9 mouse cellular contexts compared by ENCODE assay signal in the genomic region with DNA sequence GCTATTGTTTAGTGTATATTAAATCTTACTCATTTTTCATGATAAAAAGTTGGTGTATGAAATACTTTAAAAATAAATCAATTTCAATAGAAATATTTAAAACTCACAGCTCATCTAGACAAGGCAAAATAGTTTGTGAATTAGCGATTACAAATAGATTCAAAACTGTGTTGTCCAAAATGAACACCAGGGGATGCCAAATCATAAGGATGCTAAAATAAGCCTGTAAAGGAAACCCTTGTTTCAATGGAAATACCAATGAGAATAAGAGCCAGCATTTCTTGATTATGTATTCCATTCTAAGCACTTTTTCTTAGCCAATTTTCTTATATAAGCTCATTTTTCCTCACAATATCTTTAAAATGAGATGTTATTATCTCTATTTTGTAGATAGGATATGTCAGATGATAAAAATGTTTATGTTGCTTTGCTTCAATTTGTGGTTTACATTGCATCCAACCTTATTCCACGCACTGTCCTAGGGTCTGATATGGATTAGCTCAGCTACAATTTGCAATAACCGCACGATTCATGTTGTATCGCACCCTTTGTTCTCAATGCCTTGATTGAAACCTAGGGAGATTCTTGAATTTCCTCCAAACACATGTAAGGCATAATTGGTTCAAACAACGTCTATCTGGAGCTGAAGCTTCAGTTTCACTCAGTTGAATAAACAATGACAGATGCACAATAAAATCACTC. TPM values are rescaled to one million over a fixed set of nuclear protein-coding genes. Genes with fewer than 3 reads are reported as not detected.
DNase-seq lines count a peak whose midpoint lies in the region; ATAC-seq and TF ChIP-seq lines count a peak whose summit lies in the region.
"Had no signal": no experiment of that assay in that cellular context is flagged by ENCODE, and none has a peak within 500 bp of the region (broad histone marks: within the 10 kb centered on the region; RNA-seq: fewer than 3 reads in every experiment).

No protein-coding gene starts in this region.

- TF ChIP-seq CTCF in MEL (IDR thresholded peaks at IDR 0.05 in 2 of 3, conservative IDR thresholded peaks at IDR 0.05 in 1 of 3; ENCODE audit: control insufficient read depth in 1 of 3, insufficient read depth in 1 of 3, low read depth in 2 of 3, low read length in 3 of 3, poor library complexity in 1 of 3, severe bottlenecking in 1 of 3), result peak in 1 of 3 experiments; percentile 22; a peak in 2 of 6 replicates

- 0 out of 2 replicates have a peak, but pooled peaks have one; percentile 47 for ATAC-seq in lung, embryonic 16.5 days (ENCODE audit: low read depth)

- no peak overlapping the region for H3K4me2 ChIP-seq in lung, embryonic 16.5 days (ENCODE audit: low read depth, low read length)
- H3K4me2 ChIP-seq: neural tube, embryonic 12.5 days had no signal

- no peaks in the 10 kb centered on the region for H3K9me3 ChIP-seq in MEL (replicated peaks; ENCODE audit: insufficient read depth, low read length)
- no peaks in the 10 kb centered on the region for H3K9me3 ChIP-seq in lung, embryonic 16.5 days (ENCODE audit: control insufficient read depth, low read length)
- H3K9me3 ChIP-seq: neural tube, embryonic 12.5 days had no signal

- no peaks in the 10 kb centered on the region for H3K79me2 ChIP-seq in MEL (ENCODE audit: control insufficient read depth, insufficient read depth, low read length, poor library complexity)

- TF ChIP-seq EP300 in MEL (IDR thresholded peaks at IDR 0.05; ENCODE audit: low read depth in 1 of 2, low read length in 2 of 2), result no peak

- peak; percentile 38 for TF ChIP-seq RAD21 in MEL (IDR thresholded peaks at IDR 0.05; ENCODE audit: low read depth, low read length)

- H3K27me3 ChIP-seq in MEL (ENCODE audit: control insufficient read depth in 1 of 2, insufficient read depth in 2 of 2, low read length in 2 of 2), result no peaks in the 10 kb centered on the region
- no peaks in the 10 kb centered on the region for H3K27me3 ChIP-seq in lung, embryonic 16.5 days (ENCODE audit: control insufficient read depth, insufficient read depth, low read depth, low read length)
- H3K27me3 ChIP-seq: neural tube, embryonic 12.5 days had no signal

- H3K4me1 ChIP-seq in MEL (ENCODE audit: control insufficient read depth in 1 of 2, insufficient read depth in 2 of 2, low read length in 2 of 2), result no peaks in the 10 kb centered on the region
- no peaks in the 10 kb centered on the region for H3K4me1 ChIP-seq in lung, embryonic 16.5 days (replicated peaks; ENCODE audit: control insufficient read depth, insufficient read depth, low read length)
- H3K4me1 ChIP-seq: neural tube, embryonic 12.5 days had no signal

- H3K27ac ChIP-seq in MEL (ENCODE audit: control insufficient read depth, low read depth, low read length), result no peak overlapping the region
- H3K27ac ChIP-seq in lung, embryonic 16.5 days (ENCODE audit: low read length), result no peak overlapping the region
- H3K27ac ChIP-seq: neural tube, embryonic 12.5 days had no signal

- TF ChIP-seq POLR2A in MEL (IDR thresholded peaks at IDR 0.05; ENCODE audit: control insufficient read depth in 1 of 2, insufficient read depth in 1 of 2, low read depth in 1 of 2, low read length in 2 of 2, poor library complexity in 1 of 2), result no peak

- H3K4me3 ChIP-seq in MEL (ENCODE audit: control insufficient read depth in 1 of 2, insufficient read depth in 1 of 2, low read depth in 2 of 2, low read length in 2 of 2), result no peak overlapping the region
- H3K4me3 ChIP-seq in lung, embryonic 16.5 days (ENCODE audit: low read length), result no peak overlapping the region
- H3K4me3 ChIP-seq: neural tube, embryonic 12.5 days had no signal

- DNase-seq in embryo, embryonic 10.5 days (ENCODE audit: low spot score), result peak; percentile 45
- DNase-seq in embryo, embryonic 9.5 days (ENCODE audit: extremely low spot score), result no peak
- DNase-seq in kidney, postnatal 36 days, result peak; percentile 8 to 9
- no peak for DNase-seq in kidney, postnatal 4 days
- DNase-seq in MEL (ENCODE audit: low read depth, low spot score), result no peak
- DNase-seq in urinary bladder, postnatal 14 days (ENCODE audit: low spot score), result no peak
- DNase-seq in layer of hippocampus, adult 9-11 months, result no peak

- no peaks in the 10 kb centered on the region for H3K36me3 ChIP-seq in MEL (ENCODE audit: control insufficient read depth in 1 of 2, insufficient read depth in 2 of 2, low read length in 2 of 2)
- H3K36me3 ChIP-seq in lung, embryonic 16.5 days (ENCODE audit: control insufficient read depth, insufficient read depth, low read length), result no peaks in the 10 kb centered on the region
- H3K36me3 ChIP-seq: neural tube, embryonic 12.5 days had no signal

- no peak overlapping the region for H3K9ac ChIP-seq in MEL (ENCODE audit: control insufficient read depth, low read depth, low read length, poor library complexity, severe bottlenecking)
- no peak overlapping the region for H3K9ac ChIP-seq in lung, embryonic 16.5 days (ENCODE audit: low read length)
- H3K9ac ChIP-seq: neural tube, embryonic 12.5 days had no signal

- WGBS in lung, embryonic 16.5 days, result 62% methylated on average over 6 of the region's 6 CpGs

TF ChIP-seq in MEL, 35 proteins besides CTCF, POLR2A, EP300 and RAD21:
- TF ChIP-seq SMC3 (IDR thresholded peaks at IDR 0.05; ENCODE audit: low read depth, low read length) (0 out of 2 replicates have a peak, but pooled peaks have one; percentile 22), E2F4 (IDR thresholded peaks at IDR 0.05; ENCODE audit: borderline replicate concordance, low read depth, low read length) (no peak), BHLHE40 (IDR thresholded peaks at IDR 0.05; ENCODE audit: borderline replicate concordance, low read depth, low read length) (no peak), CHD2 (IDR thresholded peaks at IDR 0.05; ENCODE audit: low read length) (no peak)

RNA-seq across cellular contexts. Expression of a gene that starts 20.2 kb away (rescaled TPM):
- not detected in 2 replicates for total RNA-seq in MEL (2012; rRNA removed)
- not detected for polyA plus RNA-seq in MEL (2012; ENCODE audit: insufficient read depth in 1 of 2, insufficient read length in 2 of 2, low read depth in 1 of 2, low replicate concordance in 2 of 2, missing spikeins in 1 of 2)
- 17.7 and 19.3 TPM in 2 replicates for polyA plus RNA-seq in lung, embryonic 16.5 days (2015; fragmentation: Nextera tagmentation; extraction: Ambion mirVana)

Comparison
In these comparisons a context has a peak if more than half of its experiments do, and no peak if none do; other contexts are left out.
1. DNase-seq: peak in embryo, embryonic 10.5 days (single experiment) and kidney, postnatal 36 days (2 of 2); none in embryo, embryonic 9.5 days (single experiment), kidney, postnatal 4 days (0 of 2), MEL (single experiment), urinary bladder, postnatal 14 days (single experiment) and layer of hippocampus, adult 9-11 months (single experiment).
2. RNA of a gene that starts 20.2 kb away (polyA plus RNA-seq): 17.7 to 19.3 TPM in lung, embryonic 16.5 days; not detected in MEL; every median in the first group is over 10 times any median in the second.